Mouse (Mus musculus): ENCODE results near the gene Zbtb45.

Gene Zbtb45

GRCm38 (mm10) chr7:13034148-13034977, 24.5 kb upstream of the Zbtb45 start, which contains the start of gene Chmp2a:
Gene Chmp2a, minus strand, starts transcription at chr7:13034807.
- DNase-seq (ENCODE audit: low spot score in 2 of 2) = peak; percentile 96 to 98

- no peak for DNase-seq (ENCODE audit: low spot score in 2 of 2)
Measured at GRCm38 (mm10) chr7:13033451-13034147, 23.8 kb upstream of the Zbtb45 start.

GRCm38 (mm10) chr7:13032541-13032940, 22.7 kb upstream of the Zbtb45 start:
- no peak for DNase-seq (ENCODE audit: low spot score in 2 of 2)

- no peak for DNase-seq (ENCODE audit: low spot score in 2 of 2)
Measured at GRCm38 (mm10) chr7:13031983-13032382, 22.1 kb upstream of the Zbtb45 start.

GRCm38 (mm10) chr7:13031069-13031468, 21.2 kb upstream of the Zbtb45 start:
- no peak for DNase-seq (ENCODE audit: low spot score in 2 of 2)

GRCm38 (mm10) chr7:13028986-13029385, 19.2 kb upstream of the Zbtb45 start:
- no peak for DNase-seq (ENCODE audit: low spot score in 2 of 2)

- no peak for DNase-seq (ENCODE audit: low spot score in 2 of 2)
Measured at GRCm38 (mm10) chr7:13025511-13026112, 15.8 kb upstream of the Zbtb45 start.

GRCm38 (mm10) chr7:13024805-13025204, 15.0 kb upstream of the Zbtb45 start:
- DNase-seq (ENCODE audit: low spot score in 2 of 2) = peak; percentile 84 to 86

- DNase-seq (ENCODE audit: low spot score in 2 of 2) = peak; percentile 95
Measured at GRCm38 (mm10) chr7:13023928-13024731, 14.3 kb upstream of the Zbtb45 start.

GRCm38 (mm10) chr7:13022773-13023535, 13.1 kb upstream of the Zbtb45 start:
- no peak for DNase-seq (ENCODE audit: low spot score in 2 of 2)

GRCm38 (mm10) chr7:13015217-13015616, 5.4 kb upstream of the Zbtb45 start:
- DNase-seq (ENCODE audit: low spot score in 2 of 2) = no peak

GRCm38 (mm10) chr7:13014275-13014839, 4.5 kb upstream of the Zbtb45 start:
- DNase-seq (ENCODE audit: low spot score in 2 of 2) = no peak

- DNase-seq (ENCODE audit: low spot score in 2 of 2) = no peak
Measured at GRCm38 (mm10) chr7:13013671-13014070, 3.8 kb upstream of the Zbtb45 start.

GRCm38 (mm10) chr7:13009143-13010004, 460 bp downstream of the Zbtb45 start:
- DNase-seq (ENCODE audit: low spot score in 2 of 2) = peak; percentile 91 to 92

- DNase-seq (ENCODE audit: low spot score in 2 of 2) = no peak
Measured at GRCm38 (mm10) chr7:13007341-13008092, 2.3 kb downstream of the Zbtb45 start.

GRCm38 (mm10) chr7:13006531-13006930, 3.3 kb downstream of the Zbtb45 start:
- no peak for DNase-seq (ENCODE audit: low spot score in 2 of 2)

GRCm38 (mm10) chr7:13006011-13006410, 3.8 kb downstream of the Zbtb45 start:
- no peak for DNase-seq (ENCODE audit: low spot score in 2 of 2)

GRCm38 (mm10) chr7:13003380-13003779, 6.5 kb downstream of the Zbtb45 start:
- no peak for DNase-seq (ENCODE audit: low spot score in 2 of 2)

- DNase-seq (ENCODE audit: low spot score in 2 of 2) = no peak
Measured at GRCm38 (mm10) chr7:13001584-13001983, 8.2 kb downstream of the Zbtb45 start.
